Comparison of ENCODE assay signal across 22 mouse cellular contexts in the genomic region with DNA sequence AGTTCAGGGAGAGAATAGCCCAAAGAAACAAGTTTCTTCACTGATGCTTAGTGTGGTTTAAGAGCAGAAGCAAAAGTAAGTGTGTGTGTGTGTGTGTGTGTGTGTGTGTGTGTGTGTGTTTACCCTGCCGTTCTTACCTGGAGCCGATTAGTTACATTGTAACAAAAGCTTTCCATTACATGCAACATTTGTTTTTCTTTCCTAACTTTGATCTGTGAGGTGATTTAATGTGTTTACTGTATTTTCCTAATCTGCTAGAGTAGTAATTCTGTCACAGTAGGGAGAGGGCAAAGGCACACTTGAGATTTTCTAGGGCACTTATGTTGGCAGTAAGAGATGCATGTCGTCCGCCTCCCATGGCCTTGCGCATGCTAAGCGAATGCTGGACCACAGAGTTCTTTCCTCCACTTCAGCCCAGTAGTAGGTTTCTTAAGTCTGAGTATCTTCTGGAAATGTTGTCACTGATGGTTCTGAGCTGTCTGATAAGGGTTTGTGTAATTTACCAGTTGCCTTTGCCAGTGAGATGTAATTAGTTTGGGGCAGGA. TPM values are rescaled to one million over a fixed set of nuclear protein-coding genes. Genes with fewer than 3 reads are reported as not detected.
A peak's percentile ranks its signal among the peaks of the same experiment; 100 is the strongest.
DNase-seq lines count a peak whose midpoint lies in the region; ATAC-seq and TF ChIP-seq lines count a peak whose summit lies in the region.
"Had no signal": no experiment of that assay in that cellular context is flagged by ENCODE, and none has a peak within 500 bp of the region (broad histone marks: within the 10 kb centered on the region; RNA-seq: fewer than 3 reads in every experiment).

No protein-coding gene starts in this region.

- DNase-seq in heart, adult 8-10 months (ENCODE audit: low spot score): no peak
- peak; percentile 38 for DNase-seq in lung, postnatal 0 days (ENCODE audit: low spot score)
- DNase-seq in lung, postnatal 10 days: no peak
- no peak for DNase-seq in yolk sac, embryonic 10.5 days (ENCODE audit: low spot score)
- no peak for DNase-seq in thymus, postnatal 14 days
- DNase-seq: adrenal gland, adult 2 months; cerebellum, adult 2 months; cerebellum, postnatal 36 days; gastrocnemius, postnatal 14 days; heart, adult 2 months; heart, postnatal 36 days; layer of hippocampus, postnatal 36 days had no signal

- H3K4me2 ChIP-seq in heart, embryonic 11.5 days: peak overlapping the region; percentile 7; the same call in 1 of the 2 replicates
- H3K4me2 ChIP-seq in lung, postnatal 0 days (replicated peaks; ENCODE audit: low read depth, low read length): no peak overlapping the region
- no peak overlapping the region for H3K4me2 ChIP-seq in liver, embryonic 16.5 days (ENCODE audit: low read depth, low read length)
- H3K4me2 ChIP-seq: forebrain, embryonic 12.5 days; hindbrain, embryonic 14.5 days; kidney, embryonic 15.5 days; liver, embryonic 15.5 days; midbrain, embryonic 12.5 days; neural tube, embryonic 12.5 days had no signal

- WGBS in heart, embryonic 11.5 days (ENCODE audit: insufficient replicate concordance): 69% methylated on average over 6 of the region's 6 CpGs
- 56% methylated on average over 6 of the region's 6 CpGs for WGBS in lung, postnatal 0 days
- 75% methylated on average over 6 of the region's 6 CpGs for WGBS in liver, embryonic 16.5 days (ENCODE audit: insufficient replicate concordance)

- no peak overlapping the region for H3K9ac ChIP-seq in heart, embryonic 11.5 days (ENCODE audit: low read depth, low read length)
- no peak overlapping the region for H3K9ac ChIP-seq in lung, postnatal 0 days (replicated peaks; ENCODE audit: low read depth)
- H3K9ac ChIP-seq in liver, embryonic 16.5 days (ENCODE audit: low read depth, low read length): no peak overlapping the region
- H3K9ac ChIP-seq: forebrain, embryonic 12.5 days; hindbrain, embryonic 14.5 days; kidney, embryonic 15.5 days; liver, embryonic 15.5 days; midbrain, embryonic 12.5 days; neural tube, embryonic 12.5 days had no signal

- TF ChIP-seq EP300 in lung, postnatal 0 days (IDR thresholded peaks at IDR 0.05): no peak

- no peak overlapping the region for H3K4me3 ChIP-seq in heart, embryonic 11.5 days (ENCODE audit: low read depth, low read length)
- no peak overlapping the region for H3K4me3 ChIP-seq in lung, postnatal 0 days (ENCODE audit: low read depth, low read length)
- no peak overlapping the region for H3K4me3 ChIP-seq in liver, embryonic 16.5 days (ENCODE audit: low read depth, low read length)
- H3K4me3 ChIP-seq: forebrain, embryonic 12.5 days; heart, adult 2 months; kidney, embryonic 15.5 days; liver, embryonic 15.5 days; midbrain, embryonic 12.5 days; neural tube, embryonic 12.5 days had no signal

- no peak for TF ChIP-seq CTCF in lung, postnatal 0 days (IDR thresholded peaks at IDR 0.05)

- H3K4me1 ChIP-seq in heart, embryonic 11.5 days (ENCODE audit: control insufficient read depth, insufficient read depth, low read length): peaks cover 55% of the 10 kb centered on the region
- peaks cover 32% of the 10 kb centered on the region; the same call in 1 of the 2 replicates for H3K4me1 ChIP-seq in lung, postnatal 0 days (ENCODE audit: insufficient read depth, low read depth, low read length)
- peaks cover 50% of the 10 kb centered on the region for H3K4me1 ChIP-seq in liver, embryonic 16.5 days (ENCODE audit: control insufficient read depth, low read depth, low read length)

- H3K27me3 ChIP-seq in heart, embryonic 11.5 days (ENCODE audit: control insufficient read depth, insufficient read depth, low read length): no peaks in the 10 kb centered on the region
- no peaks in the 10 kb centered on the region for H3K27me3 ChIP-seq in lung, postnatal 0 days (replicated peaks; ENCODE audit: insufficient read depth, low read length)
- no peaks in the 10 kb centered on the region for H3K27me3 ChIP-seq in liver, embryonic 16.5 days (ENCODE audit: control insufficient read depth, insufficient read depth, low read depth, low read length)
- H3K27me3 ChIP-seq: forebrain, embryonic 12.5 days; liver, embryonic 15.5 days; midbrain, embryonic 12.5 days; neural tube, embryonic 12.5 days had no signal

- H3K36me3 ChIP-seq in heart, embryonic 11.5 days (ENCODE audit: control insufficient read depth, insufficient read depth, low read length): no peaks in the 10 kb centered on the region
- H3K36me3 ChIP-seq in lung, postnatal 0 days (ENCODE audit: insufficient read depth, low read length): no peaks in the 10 kb centered on the region
- peaks cover 4% of the 10 kb centered on the region; the same call in 1 of the 2 replicates for H3K36me3 ChIP-seq in liver, embryonic 16.5 days (ENCODE audit: control insufficient read depth, insufficient read depth)
- H3K36me3 ChIP-seq: forebrain, embryonic 12.5 days; kidney, embryonic 15.5 days; midbrain, embryonic 12.5 days; neural tube, embryonic 12.5 days had no signal

- no peak for ATAC-seq in heart, embryonic 11.5 days (replicated peaks; ENCODE audit: insufficient number of reproducible peaks, low FRiP score, low TSS enrichment)
- peak; percentile 45; the same call in 1 of the 2 replicates for ATAC-seq in lung, postnatal 0 days
- peak; percentile 4 for ATAC-seq in activated CD4-positive, CD25-positive, alpha-beta regulatory T cell, adult 4 months
- ATAC-seq in liver, embryonic 16.5 days (ENCODE audit: low read depth): no peak
- ATAC-seq: intestine, embryonic 16.5 days had no signal

- H3K9me3 ChIP-seq in heart, embryonic 11.5 days (replicated peaks; ENCODE audit: control insufficient read depth, low read length): 0 out of 2 replicates have a peak, but pooled peaks cover 2% of the 10 kb centered on the region
- no peaks in the 10 kb centered on the region for H3K9me3 ChIP-seq in lung, postnatal 0 days (ENCODE audit: low read length)
- H3K9me3 ChIP-seq in liver, embryonic 16.5 days (replicated peaks; ENCODE audit: control insufficient read depth, low read length): no peaks in the 10 kb centered on the region
- H3K9me3 ChIP-seq: forebrain, embryonic 12.5 days; kidney, embryonic 15.5 days; liver, embryonic 15.5 days; midbrain, embryonic 12.5 days; neural tube, embryonic 12.5 days had no signal

- no peak overlapping the region for H3K27ac ChIP-seq in heart, embryonic 11.5 days (ENCODE audit: low read depth, low read length)
- H3K27ac ChIP-seq in lung, postnatal 0 days (ENCODE audit: low read length): no peak overlapping the region
- peak overlapping the region; percentile 9; the same call in 1 of the 2 replicates for H3K27ac ChIP-seq in liver, embryonic 16.5 days (ENCODE audit: low read length)
- H3K27ac ChIP-seq: forebrain, embryonic 12.5 days; heart, adult 2 months; hindbrain, embryonic 14.5 days; kidney, embryonic 15.5 days; liver, embryonic 15.5 days; midbrain, embryonic 12.5 days; neural tube, embryonic 12.5 days had no signal

RNA-seq across cellular contexts. Expression of gene Med13l, which starts 28.0 kb away (rescaled TPM):
- 9.4 and 9.7 TPM in 2 replicates for polyA plus RNA-seq in heart, embryonic 11.5 days (2014; fragmentation: Nextera tagmentation; extraction: Ambion mirVana)
- total RNA-seq in heart, adult 8-10 months (2022): 10 to 100 TPM; 22.2 to 35.0 (median 32.5) TPM
- polyA plus RNA-seq in lung, postnatal 0 days (2015; fragmentation: Nextera tagmentation; extraction: Ambion mirVana): 10.1 and 11.1 TPM in 2 replicates
- 10 to 100 TPM; 14.6 to 17.4 TPM for polyA plus RNA-seq in activated CD4-positive, CD25-positive, alpha-beta regulatory T cell, adult 4 months (2017; shearing (Covaris generic))
- 11.2 and 12.2 TPM in 2 replicates for polyA plus RNA-seq in liver, embryonic 16.5 days (2015; fragmentation: Nextera tagmentation; extraction: Ambion mirVana)

Comparison
In these comparisons a context has a peak if more than half of its experiments do, and no peak if none do; other contexts are left out.
1. ATAC-seq: peak in lung, postnatal 0 days (single experiment) and activated CD4-positive, CD25-positive, alpha-beta regulatory T cell, adult 4 months (single experiment); none in heart, embryonic 11.5 days (single experiment) and liver, embryonic 16.5 days (single experiment).